Mouse (Mus musculus): ENCODE data around the gene Sprn. TPM values are rescaled to one million over a fixed set of nuclear protein-coding genes. Genes with fewer than 3 reads are reported as not detected.
A peak's percentile ranks its signal among the peaks of the same experiment; 100 is the strongest.

Sprn gene
- total RNA-seq (2021) = 100 to 1,000 TPM; 135 to 144 TPM
- long read RNA-seq, experiment 1, transcript Sprn-201 (2 exons, 3,374 nt) = major isoform, 158 of 182 reads
- long read RNA-seq, experiment 1, partial matches to known transcripts = 0 of 182 reads
- long read RNA-seq, experiment 1, other reads (novel, unspliced or antisense) = 24 of 182 reads
- long read RNA-seq, experiment 2, transcript Sprn-201 (2 exons, 3,374 nt) = major isoform, 104 of 134 reads
- long read RNA-seq, experiment 2, partial matches to known transcripts = 0 of 134 reads
- long read RNA-seq, experiment 2, other reads (novel, unspliced or antisense) = 30 of 134 reads

- Histone ChIP-seq H3K27ac (peak within 1 kb of the TSS; percentile 97), H3K4me3 (peak within 1 kb of the TSS; percentile 73)
- intact Hi-C loops (cut with DNase I) = loop anchor here (2.0 to 5.0 kb wide), 5 partner anchors 32 to 674 kb away; no protein-coding TSS in a partner anchor
- no peak for TF ChIP-seq CTCF (IDR thresholded peaks at IDR 0.05)
- peak; percentile 74 to 81 for DNase-seq (ENCODE audit: extremely low spot score in 1 of 2, low spot score in 2 of 2)
These were observed at the start of gene Sprn for GRCm38 (mm10) chr7:140154218-140154927. Gene Sprn (minus strand): TSS chr7:140154877.

GRCm38 (mm10) chr7:140201090-140201489 lies 46.4 kb upstream of the Sprn start:
- DNase-seq (ENCODE audit: extremely low spot score in 1 of 2, low spot score in 2 of 2) = no peak
- no peak overlapping the region for H3K4me3 ChIP-seq
- no peak overlapping the region for H3K27ac ChIP-seq
- intact Hi-C loops (cut with DNase I) = no loop called here
- no peak for TF ChIP-seq CTCF (IDR thresholded peaks at IDR 0.05)

GRCm38 (mm10) chr7:140196002-140196401 lies 41.3 kb upstream of the Sprn start:
- no peak overlapping the region for H3K4me3 ChIP-seq
- intact Hi-C loops (cut with DNase I) = no loop called here
- DNase-seq (ENCODE audit: extremely low spot score in 1 of 2, low spot score in 2 of 2) = no peak
- no peak for TF ChIP-seq CTCF (IDR thresholded peaks at IDR 0.05)
- H3K27ac ChIP-seq = no peak overlapping the region

- Histone ChIP-seq H3K4me3 (no peak overlapping the region), H3K27ac (no peak overlapping the region)
- no peak for DNase-seq (ENCODE audit: extremely low spot score in 1 of 2, low spot score in 2 of 2)
- no peak for TF ChIP-seq CTCF (IDR thresholded peaks at IDR 0.05)
- intact Hi-C loops (cut with DNase I) = no loop called here
These were observed 39.4 kb upstream of the Sprn start for GRCm38 (mm10) chr7:140194031-140194430.

GRCm38 (mm10) chr7:140192851-140193250 lies 38.2 kb upstream of the Sprn start:
- no peak overlapping the region for H3K27ac ChIP-seq
- TF ChIP-seq CTCF (IDR thresholded peaks at IDR 0.05) = no peak
- DNase-seq (ENCODE audit: extremely low spot score in 1 of 2, low spot score in 2 of 2) = no peak
- intact Hi-C loops (cut with DNase I) = no loop called here
- H3K4me3 ChIP-seq = no peak overlapping the region

- no peak for TF ChIP-seq CTCF (IDR thresholded peaks at IDR 0.05)
- DNase-seq (ENCODE audit: extremely low spot score in 1 of 2, low spot score in 2 of 2) = no peak
- Histone ChIP-seq H3K4me3 (no peak overlapping the region), H3K27ac (no peak overlapping the region; the same call in 1 of the 2 replicates)
- intact Hi-C loops (cut with DNase I) = no loop called here
These were observed 37.8 kb upstream of the Sprn start for GRCm38 (mm10) chr7:140192445-140192844.

- no peak for TF ChIP-seq CTCF (IDR thresholded peaks at IDR 0.05)
- no peak for DNase-seq (ENCODE audit: extremely low spot score in 1 of 2, low spot score in 2 of 2)
- no peak overlapping the region for H3K27ac ChIP-seq
- no peak overlapping the region for H3K4me3 ChIP-seq
- intact Hi-C loops (cut with DNase I) = no loop called here
These were observed 35.8 kb upstream of the Sprn start for GRCm38 (mm10) chr7:140190435-140190834.

GRCm38 (mm10) chr7:140188391-140189328 lies 34.0 kb upstream of the Sprn start:
- no peak overlapping the region for H3K27ac ChIP-seq
- intact Hi-C loops (cut with DNase I) = loop anchor here (2.0 to 10.0 kb wide), 4 partner anchors 290 to 640 kb away; no protein-coding TSS in a partner anchor
- no peak for DNase-seq (ENCODE audit: extremely low spot score in 1 of 2, low spot score in 2 of 2)
- TF ChIP-seq CTCF (IDR thresholded peaks at IDR 0.05) = peak; percentile 56
- H3K4me3 ChIP-seq = no peak overlapping the region

- TF ChIP-seq CTCF (IDR thresholded peaks at IDR 0.05) = no peak
These were observed 33.2 kb upstream of the Sprn start for GRCm38 (mm10) chr7:140187721-140188390.

GRCm38 (mm10) chr7:140186646-140187620 lies 32.3 kb upstream of the Sprn start:
- intact Hi-C loops (cut with DNase I) = loop anchor here (2.0 to 10.0 kb wide), 3 partner anchors 32 to 618 kb away; partner anchors contain the start of gene Sprn
- TF ChIP-seq CTCF (IDR thresholded peaks at IDR 0.05) = peak; percentile 61
- peak; percentile 24 to 38 for DNase-seq (ENCODE audit: extremely low spot score in 1 of 2, low spot score in 2 of 2)
- Histone ChIP-seq H3K4me3 (no peak overlapping the region), H3K27ac (no peak overlapping the region)

More at GRCm38 (mm10) chr7:140187721-140188390, 33.2 kb upstream of the Sprn start:
- peak in 1 of 2 experiments; percentile 28 for DNase-seq (ENCODE audit: extremely low spot score in 1 of 2, low spot score in 2 of 2)
- Histone ChIP-seq H3K4me3 (no peak overlapping the region), H3K27ac (peak overlapping the region; percentile 54; the same call in 1 of the 2 replicates)
- intact Hi-C loops (cut with DNase I) = loop anchor here (2.0 to 10.0 kb wide), 5 partner anchors 33 to 641 kb away; partner anchors contain the start of gene Sprn

All from left cerebral cortex, adult 2 months (tissue).